Mouse (Mus musculus): Measurements from ENCODE around the gene Ncapd3. TPM values are rescaled to one million over a fixed set of nuclear protein-coding genes. Genes with fewer than 3 reads are reported as not detected.

The Ncapd3 gene
- total and polyA plus RNA-seq, 3 experiments = 5.6 to 187 (median 75.6) TPM

DNA sequence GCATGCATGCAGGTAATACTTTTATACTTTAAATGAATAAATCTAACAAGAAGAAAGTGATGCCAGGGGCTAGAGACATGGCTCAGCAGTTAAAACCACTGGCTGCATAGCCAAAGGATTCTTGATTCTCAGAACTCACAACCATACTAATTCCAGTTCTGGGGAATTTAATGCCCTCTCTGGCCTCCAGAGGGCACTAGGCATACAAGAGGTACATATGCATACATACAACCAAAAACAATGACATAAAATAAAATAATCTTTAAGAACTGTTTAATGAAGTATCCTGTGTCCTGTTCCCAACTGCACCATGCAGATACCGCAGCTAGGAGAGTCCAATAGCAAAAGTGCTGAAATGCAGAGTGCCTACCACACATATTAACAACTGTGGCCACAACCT is 104.4 kb downstream of the Ncapd3 start:
- no peak for ATAC-seq (ENCODE audit: extremely low read depth, insufficient number of reproducible peaks, low FRiP score, poor library complexity, severe bottlenecking)

DNA sequence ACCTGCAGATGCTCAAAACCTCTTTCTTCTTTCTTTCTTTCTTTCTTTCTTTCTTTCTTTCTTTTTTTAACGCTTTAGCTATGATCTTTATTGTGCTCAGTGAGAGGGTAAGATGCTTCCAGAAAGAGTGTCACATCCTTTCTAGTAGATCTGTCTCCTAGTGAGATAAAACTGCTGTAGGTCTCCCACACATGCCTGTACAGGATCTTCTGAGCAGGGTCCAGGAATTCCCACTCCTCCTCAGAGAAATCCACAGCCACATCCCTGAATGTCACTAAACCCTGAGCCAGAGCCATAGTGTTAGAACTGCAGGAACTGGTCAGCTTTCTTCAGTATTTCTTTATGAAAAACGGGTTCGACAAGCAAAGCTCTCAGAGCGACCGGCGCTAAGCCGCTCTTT is 105.4 kb downstream of the Ncapd3 start:
- TF ChIP-seq POLR2AphosphoS5 (IDR thresholded peaks at IDR 0.05; ENCODE audit: insufficient replicate concordance, low read depth, low read length) = no peak
- no peak for TF ChIP-seq TAL1 (conservative IDR thresholded peaks at IDR 0.05; ENCODE audit: low read depth, low read length)
- no peak for TF ChIP-seq CTCF (IDR thresholded peaks at IDR 0.05; ENCODE audit: low read depth, low read length)
- no peak for TF ChIP-seq GATA1 (IDR thresholded peaks at IDR 0.05; ENCODE audit: borderline replicate concordance, low read length)
- no peak for TF ChIP-seq GATA2 (IDR thresholded peaks at IDR 0.05; ENCODE audit: borderline replicate concordance, low read depth, low read length)
- no peaks in the 10 kb centered on the region for H3K36me3 ChIP-seq (replicated peaks)
- no peaks in the 10 kb centered on the region for H3K9me3 ChIP-seq (replicated peaks)
- peaks cover 3% of the 10 kb centered on the region for H3K27me3 ChIP-seq (ENCODE audit: insufficient read depth, low read length)
- no peak for ATAC-seq (ENCODE audit: extremely low read depth, insufficient number of reproducible peaks, low FRiP score, poor library complexity, severe bottlenecking)
- DNase-seq (ENCODE audit: low spot score) = no peak
- H3K4me1 ChIP-seq (ENCODE audit: insufficient read depth, low read depth, low read length) = no peaks in the 10 kb centered on the region
- H3K4me3 ChIP-seq (ENCODE audit: low read depth, low read length) = no peak overlapping the region

More for the DNA sequence above, 104.4 kb downstream of the Ncapd3 start:
- peaks cover 3% of the 10 kb centered on the region for H3K27me3 ChIP-seq (ENCODE audit: insufficient read depth, low read length)
- no peak for TF ChIP-seq GATA2 (IDR thresholded peaks at IDR 0.05; ENCODE audit: borderline replicate concordance, low read depth, low read length)
- no peak for TF ChIP-seq GATA1 (IDR thresholded peaks at IDR 0.05; ENCODE audit: borderline replicate concordance, low read length)
- peak; percentile 28; the same call in 1 of the 2 replicates for TF ChIP-seq CTCF (IDR thresholded peaks at IDR 0.05; ENCODE audit: low read depth, low read length)
- TF ChIP-seq POLR2AphosphoS5 (IDR thresholded peaks at IDR 0.05; ENCODE audit: insufficient replicate concordance, low read depth, low read length) = no peak
- H3K9me3 ChIP-seq (replicated peaks) = no peaks in the 10 kb centered on the region
- H3K36me3 ChIP-seq (replicated peaks) = no peaks in the 10 kb centered on the region
- no peak overlapping the region for H3K4me3 ChIP-seq (ENCODE audit: low read depth, low read length)
- H3K4me1 ChIP-seq (ENCODE audit: insufficient read depth, low read depth, low read length) = no peaks in the 10 kb centered on the region
- DNase-seq (ENCODE audit: low spot score) = no peak

DNA sequence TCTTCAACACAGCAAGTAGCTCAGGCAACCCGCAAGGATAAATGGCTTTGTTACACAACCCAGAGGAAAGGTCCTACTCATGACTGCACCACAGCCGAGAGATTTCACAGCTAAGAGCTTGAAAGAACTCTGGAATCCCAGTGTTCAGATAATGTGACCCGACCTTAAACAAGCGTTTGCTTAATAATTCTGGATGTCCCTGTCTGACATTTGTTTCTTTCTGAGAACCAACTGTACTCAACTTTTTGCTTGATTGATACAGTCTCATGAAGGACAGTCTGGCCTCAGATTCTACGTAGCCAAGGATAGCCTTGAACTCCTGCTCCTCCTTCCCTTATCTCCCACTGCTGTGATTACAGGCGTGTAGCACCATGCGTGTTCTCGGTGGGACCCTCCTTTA is 106.7 kb downstream of the Ncapd3 start:
- no peak for TF ChIP-seq TAL1 (conservative IDR thresholded peaks at IDR 0.05; ENCODE audit: low read depth, low read length)
- no peak for TF ChIP-seq CTCF (IDR thresholded peaks at IDR 0.05; ENCODE audit: low read depth, low read length)
- no peak for TF ChIP-seq POLR2AphosphoS5 (IDR thresholded peaks at IDR 0.05; ENCODE audit: insufficient replicate concordance, low read depth, low read length)
- TF ChIP-seq GATA1 (IDR thresholded peaks at IDR 0.05; ENCODE audit: borderline replicate concordance, low read length) = no peak
- TF ChIP-seq GATA2 (IDR thresholded peaks at IDR 0.05; ENCODE audit: borderline replicate concordance, low read depth, low read length) = no peak

DNA sequence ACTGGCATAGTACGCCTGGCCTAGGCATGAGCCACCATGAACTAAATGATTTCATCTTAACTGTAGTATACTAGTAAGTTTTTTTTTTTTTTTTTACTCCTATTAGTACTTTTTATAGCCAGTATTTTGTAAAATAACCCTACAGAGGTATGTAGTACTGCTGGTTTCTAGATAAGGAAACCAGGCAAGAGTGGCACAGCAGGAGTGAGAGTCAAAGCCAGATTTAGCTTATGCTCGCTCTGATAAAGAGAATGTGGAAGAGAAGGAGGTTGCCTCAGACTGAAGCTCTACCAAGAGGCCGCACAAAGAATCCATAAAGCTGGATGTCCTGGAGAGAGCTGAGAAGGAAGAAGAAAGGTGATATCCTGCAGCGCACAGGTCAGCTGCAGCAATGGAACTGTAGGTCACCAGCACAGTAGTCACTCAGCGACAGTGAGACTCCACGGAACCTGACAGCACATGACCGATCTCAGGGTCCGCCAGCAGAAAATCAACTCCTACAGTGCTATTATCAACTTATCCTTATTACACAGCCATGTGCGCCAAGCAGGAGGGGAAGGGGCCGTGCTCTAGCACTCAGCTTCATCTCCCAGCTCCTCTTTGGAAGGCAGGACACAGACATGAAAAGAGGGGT is 110.6 kb downstream of the Ncapd3 start:
- Histone ChIP-seq H3K4me1 (ENCODE audit: insufficient read depth, low read depth, low read length) (no peaks in the 10 kb centered on the region), H3K27me3 (ENCODE audit: insufficient read depth, low read length) (peaks cover 3% of the 10 kb centered on the region), H3K4me3 (ENCODE audit: low read depth, low read length) (no peak overlapping the region), H3K36me3 (replicated peaks) (no peaks in the 10 kb centered on the region), H3K9me3 (replicated peaks) (no peaks in the 10 kb centered on the region)
- ATAC-seq (ENCODE audit: extremely low read depth, insufficient number of reproducible peaks, low FRiP score, poor library complexity, severe bottlenecking) = no peak
- no peak for DNase-seq (ENCODE audit: low spot score)
- TF ChIP-seq GATA2 (IDR thresholded peaks at IDR 0.05; ENCODE audit: borderline replicate concordance, low read depth, low read length) (no peak), TAL1 (conservative IDR thresholded peaks at IDR 0.05; ENCODE audit: low read depth, low read length) (no peak), CTCF (IDR thresholded peaks at IDR 0.05; ENCODE audit: low read depth, low read length) (no peak), GATA1 (IDR thresholded peaks at IDR 0.05; ENCODE audit: borderline replicate concordance, low read length) (no peak), POLR2AphosphoS5 (IDR thresholded peaks at IDR 0.05; ENCODE audit: insufficient replicate concordance, low read depth, low read length) (no peak)

More for the DNA sequence above, 106.7 kb downstream of the Ncapd3 start:
- no peaks in the 10 kb centered on the region for H3K4me1 ChIP-seq (ENCODE audit: insufficient read depth, low read depth, low read length)
- H3K27me3 ChIP-seq (ENCODE audit: insufficient read depth, low read length) = peaks cover 3% of the 10 kb centered on the region
- DNase-seq (ENCODE audit: low spot score) (no peak), ATAC-seq (ENCODE audit: extremely low read depth, insufficient number of reproducible peaks, low FRiP score, poor library complexity, severe bottlenecking) (no peak)
- no peaks in the 10 kb centered on the region for H3K36me3 ChIP-seq (replicated peaks)
- no peak overlapping the region for H3K4me3 ChIP-seq (ENCODE audit: low read depth, low read length)
- H3K9me3 ChIP-seq (replicated peaks) = no peaks in the 10 kb centered on the region

DNA sequence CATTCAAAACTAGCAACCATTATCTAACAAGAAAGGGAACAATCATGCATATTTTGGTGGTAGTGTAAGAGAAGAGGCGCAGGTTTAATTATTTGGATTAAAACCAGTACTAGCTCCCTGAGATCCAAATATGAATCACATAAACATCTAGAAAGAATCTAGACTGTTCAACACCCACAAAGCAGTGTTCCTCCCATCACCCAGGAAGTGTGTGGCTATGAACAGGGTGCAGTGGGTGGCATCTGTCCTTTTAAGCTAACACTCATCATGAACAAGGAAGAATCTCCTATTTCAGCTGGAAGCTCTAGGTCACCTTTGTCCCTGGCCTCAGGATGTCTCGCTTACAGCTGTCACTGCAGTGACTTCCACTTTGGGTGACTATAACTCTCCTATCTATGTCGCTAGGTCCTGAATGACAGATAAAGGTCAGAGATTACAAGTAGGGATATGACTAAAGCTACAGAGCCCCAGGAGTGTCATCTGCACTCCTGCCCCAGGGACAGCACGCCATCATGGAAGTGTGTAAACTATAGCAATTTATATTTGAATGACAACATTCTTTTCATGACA is 114.4 kb downstream of the Ncapd3 start:
- H3K4me1 ChIP-seq (ENCODE audit: insufficient read depth, low read depth, low read length) = no peaks in the 10 kb centered on the region
- TF ChIP-seq TAL1 (conservative IDR thresholded peaks at IDR 0.05; ENCODE audit: low read depth, low read length) = no peak
- no peak for TF ChIP-seq POLR2AphosphoS5 (IDR thresholded peaks at IDR 0.05; ENCODE audit: insufficient replicate concordance, low read depth, low read length)
- TF ChIP-seq GATA2 (IDR thresholded peaks at IDR 0.05; ENCODE audit: borderline replicate concordance, low read depth, low read length) = no peak
- TF ChIP-seq CTCF (IDR thresholded peaks at IDR 0.05; ENCODE audit: low read depth, low read length) = no peak
- TF ChIP-seq GATA1 (IDR thresholded peaks at IDR 0.05; ENCODE audit: borderline replicate concordance, low read length) = no peak
- H3K9me3 ChIP-seq (replicated peaks) = no peaks in the 10 kb centered on the region
- no peak overlapping the region for H3K4me3 ChIP-seq (ENCODE audit: low read depth, low read length)
- H3K27me3 ChIP-seq (ENCODE audit: insufficient read depth, low read length) = no peaks in the 10 kb centered on the region; the same call in 1 of the 2 replicates
- DNase-seq (ENCODE audit: low spot score) (no peak), ATAC-seq (ENCODE audit: extremely low read depth, insufficient number of reproducible peaks, low FRiP score, poor library complexity, severe bottlenecking) (no peak)
- H3K36me3 ChIP-seq (replicated peaks) = no peaks in the 10 kb centered on the region

Other genes with a start within 250 kb of the Ncapd3 start
- not detected in 2 replicates for gene Glb1l2, start 223.7 kb upstream of the Ncapd3 start, total RNA-seq (2014; fragmentation: Nextera tagmentation)
- gene Glb1l2, start 223.7 kb upstream of the Ncapd3 start, total RNA-seq (2017) = 0.06 and 0.44 TPM in 2 replicates
- not detected in 2 replicates for gene Glb1l2, start 223.7 kb upstream of the Ncapd3 start, polyA plus RNA-seq (2012)
- not detected in 2 replicates for gene Glb1l3, start 169.3 kb upstream of the Ncapd3 start, total RNA-seq (2014; fragmentation: Nextera tagmentation)
- gene Glb1l3, start 169.3 kb upstream of the Ncapd3 start, total RNA-seq (2017) = not detected in 2 replicates
- gene Glb1l3, start 169.3 kb upstream of the Ncapd3 start, polyA plus RNA-seq (2012) = not detected in 2 replicates
- not detected in 2 replicates for gene Gm1110, start 107.1 kb upstream of the Ncapd3 start, total RNA-seq (2014; fragmentation: Nextera tagmentation)
- 0.22 TPM in 1 of 2 replicates, not detected in the other for gene Gm1110, start 107.1 kb upstream of the Ncapd3 start, total RNA-seq (2017)
- gene Gm1110, start 107.1 kb upstream of the Ncapd3 start, polyA plus RNA-seq (2012) = not detected in 2 replicates
- 15.4 and 17.0 TPM in 2 replicates for gene Acad8, start 30.6 kb upstream of the Ncapd3 start, total RNA-seq (2014; fragmentation: Nextera tagmentation)
- gene Acad8, start 30.6 kb upstream of the Ncapd3 start, total RNA-seq (2017) = 12.5 and 14.4 TPM in 2 replicates
- gene Acad8, start 30.6 kb upstream of the Ncapd3 start, polyA plus RNA-seq (2012) = 1.1 and 1.2 TPM in 2 replicates
- gene Thyn1, start 30.5 kb upstream of the Ncapd3 start, total RNA-seq (2014; fragmentation: Nextera tagmentation) = 108 and 113 TPM in 2 replicates
- gene Thyn1, start 30.5 kb upstream of the Ncapd3 start, total RNA-seq (2017) = 79.7 and 91.3 TPM in 2 replicates
- gene Thyn1, start 30.5 kb upstream of the Ncapd3 start, polyA plus RNA-seq (2012) = 2.1 and 3.8 TPM in 2 replicates
- 73.7 and 76.8 TPM in 2 replicates for gene Vps26b, start 110 bp upstream of the Ncapd3 start, total RNA-seq (2014; fragmentation: Nextera tagmentation)
- 32.7 and 37.4 TPM in 2 replicates for gene Vps26b, start 110 bp upstream of the Ncapd3 start, total RNA-seq (2017)
- gene Vps26b, start 110 bp upstream of the Ncapd3 start, polyA plus RNA-seq (2012) = 31.4 and 39.9 TPM in 2 replicates
- not detected in 2 replicates for gene Jam3, start 125.2 kb downstream of the Ncapd3 start, total RNA-seq (2014; fragmentation: Nextera tagmentation)
- gene Jam3, start 125.2 kb downstream of the Ncapd3 start, total RNA-seq (2017) = not detected in 2 replicates
- gene Jam3, start 125.2 kb downstream of the Ncapd3 start, polyA plus RNA-seq (2012) = not detected in 2 replicates

All from G1E (cell line).